Comparison of ENCODE assay signal across 9 mouse cellular contexts in the genomic region with DNA sequence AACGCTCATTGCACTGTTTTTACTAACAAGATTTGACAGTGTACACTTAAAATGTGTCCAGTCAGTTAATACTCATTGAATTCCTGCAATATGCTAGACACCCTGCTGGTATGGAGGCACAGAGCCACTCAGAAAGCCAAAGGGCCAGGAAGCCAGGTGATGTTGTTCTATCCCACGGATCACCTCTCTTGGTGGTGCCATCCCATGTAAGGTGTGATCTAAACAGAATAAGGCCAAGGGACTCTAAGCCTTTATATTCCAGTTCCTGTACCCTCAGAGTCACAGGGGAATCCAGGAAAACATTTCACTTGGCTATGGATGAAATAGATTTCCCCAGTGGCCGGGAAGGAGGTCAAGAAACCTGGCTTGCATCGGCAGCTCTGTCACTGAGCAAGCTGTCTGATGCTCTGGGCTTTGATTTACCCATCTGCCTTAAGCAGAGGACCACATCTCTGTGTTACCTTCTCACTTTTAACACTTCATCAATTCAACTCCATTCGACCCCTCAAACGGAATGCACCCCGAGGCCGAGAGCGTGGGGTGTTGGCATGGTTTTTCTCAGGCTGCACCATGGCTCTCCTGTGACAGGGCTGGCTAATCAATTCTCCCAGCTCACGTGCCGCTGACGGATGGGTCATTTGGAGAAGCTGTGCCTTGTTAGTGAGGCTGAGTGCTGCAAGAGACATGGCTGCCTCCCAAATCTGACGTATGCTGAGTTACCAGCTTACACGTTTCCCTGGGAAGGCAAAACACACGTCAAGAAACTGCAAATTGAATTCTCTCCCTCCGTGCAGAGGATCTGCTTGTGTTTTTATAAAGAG.
DNase-seq lines count a peak whose midpoint lies in the region; ATAC-seq and TF ChIP-seq lines count a peak whose summit lies in the region.
"Had no signal": no experiment of that assay in that cellular context is flagged by ENCODE, and none has a peak within 500 bp of the region (broad histone marks: within the 10 kb centered on the region; RNA-seq: fewer than 3 reads in every experiment).

No protein-coding gene starts in this region.

- no peaks in the 10 kb centered on the region for H3K27me3 ChIP-seq in lung, embryonic 14.5 days (ENCODE audit: insufficient read depth, low read length)
- no peaks in the 10 kb centered on the region for H3K27me3 ChIP-seq in heart, embryonic 16.5 days (ENCODE audit: control insufficient read depth, insufficient read depth, low read length)
- H3K27me3 ChIP-seq in neural tube, embryonic 14.5 days (ENCODE audit: control insufficient read depth, insufficient read depth, low read length): no peaks in the 10 kb centered on the region
- H3K27me3 ChIP-seq: embryonic facial prominence, embryonic 12.5 days had no signal

- peaks cover 12% of the 10 kb centered on the region for H3K4me1 ChIP-seq in lung, embryonic 14.5 days (ENCODE audit: insufficient read depth)
- H3K4me1 ChIP-seq in heart, embryonic 16.5 days (ENCODE audit: control insufficient read depth, insufficient read depth, low read length): peaks cover 23% of the 10 kb centered on the region
- H3K4me1 ChIP-seq in neural tube, embryonic 14.5 days (ENCODE audit: control insufficient read depth, insufficient read depth, low read length): peaks cover 13% of the 10 kb centered on the region; the same call in 1 of the 2 replicates

- peak overlapping the region; percentile 5; the same call in 1 of the 2 replicates for H3K4me2 ChIP-seq in lung, embryonic 14.5 days
- H3K4me2 ChIP-seq in heart, embryonic 16.5 days (ENCODE audit: low read depth, low read length): peak overlapping the region; percentile 37
- peak overlapping the region; percentile 9; the same call in 1 of the 2 replicates for H3K4me2 ChIP-seq in neural tube, embryonic 14.5 days (ENCODE audit: low read depth, low read length)
- H3K4me2 ChIP-seq: embryonic facial prominence, embryonic 12.5 days had no signal

- no peak for ATAC-seq in lung, embryonic 14.5 days (ENCODE audit: insufficient read depth)
- no peak for ATAC-seq in heart, embryonic 16.5 days (replicated peaks; ENCODE audit: extremely low read depth, insufficient read depth, low FRiP score)
- ATAC-seq in neural tube, embryonic 14.5 days (ENCODE audit: low read depth): peak; percentile 51; the same call in 1 of the 2 replicates

- peak; percentile 84 for DNase-seq in lung, embryonic 14.5 days
- no peak for DNase-seq in lung, postnatal 25 days (ENCODE audit: low spot score)
- peak; percentile 54 for DNase-seq in fibroblast of lung, adult 2 months (ENCODE audit: low read depth)
- peak; percentile 55 for DNase-seq in left cerebral cortex, adult 18-20 months (ENCODE audit: low spot score in 2 of 2)
- no peak for DNase-seq in spleen, postnatal 36 days (ENCODE audit: low spot score in 2 of 2)
- DNase-seq in B cell, adult 2 months: no peak

- H3K4me3 ChIP-seq in lung, embryonic 14.5 days (ENCODE audit: low read depth, low read length): no peak overlapping the region
- H3K4me3 ChIP-seq in heart, embryonic 16.5 days (ENCODE audit: low read length): no peak overlapping the region
- H3K4me3 ChIP-seq in neural tube, embryonic 14.5 days (ENCODE audit: low read depth, low read length): no peak overlapping the region
- H3K4me3 ChIP-seq: embryonic facial prominence, embryonic 12.5 days had no signal

- no peak overlapping the region for H3K9ac ChIP-seq in lung, embryonic 14.5 days
- H3K9ac ChIP-seq in heart, embryonic 16.5 days (ENCODE audit: low read length): no peak overlapping the region
- no peak overlapping the region for H3K9ac ChIP-seq in neural tube, embryonic 14.5 days (replicated peaks; ENCODE audit: low read depth, low read length)
- H3K9ac ChIP-seq: embryonic facial prominence, embryonic 12.5 days had no signal

- 24% methylated on average over 16 of the region's 16 CpGs for WGBS in lung, embryonic 14.5 days
- 34% methylated on average over 16 of the region's 16 CpGs for WGBS in heart, embryonic 16.5 days
- WGBS in neural tube, embryonic 14.5 days: 31% methylated on average over 16 of the region's 16 CpGs

- no peaks in the 10 kb centered on the region for H3K9me3 ChIP-seq in lung, embryonic 14.5 days (ENCODE audit: low read depth, low read length)
- H3K9me3 ChIP-seq in heart, embryonic 16.5 days (replicated peaks; ENCODE audit: control insufficient read depth, low read length): no peaks in the 10 kb centered on the region
- no peaks in the 10 kb centered on the region for H3K9me3 ChIP-seq in neural tube, embryonic 14.5 days (ENCODE audit: control insufficient read depth, low read length)
- H3K9me3 ChIP-seq: embryonic facial prominence, embryonic 12.5 days had no signal

- H3K36me3 ChIP-seq in lung, embryonic 14.5 days (ENCODE audit: insufficient read depth): no peaks in the 10 kb centered on the region
- H3K36me3 ChIP-seq in heart, embryonic 16.5 days (ENCODE audit: control insufficient read depth, insufficient read depth): no peaks in the 10 kb centered on the region
- H3K36me3 ChIP-seq in neural tube, embryonic 14.5 days (ENCODE audit: control insufficient read depth, insufficient read depth, low read length): no peaks in the 10 kb centered on the region
- H3K36me3 ChIP-seq: embryonic facial prominence, embryonic 12.5 days had no signal

- TF ChIP-seq CTCF in lung, embryonic 14.5 days (IDR thresholded peaks at IDR 0.05; ENCODE audit: low read depth): no peak

- no peak overlapping the region for H3K27ac ChIP-seq in lung, embryonic 14.5 days (ENCODE audit: low read depth)
- no peak overlapping the region for H3K27ac ChIP-seq in heart, embryonic 16.5 days (ENCODE audit: low read length)
- H3K27ac ChIP-seq in neural tube, embryonic 14.5 days (ENCODE audit: low read depth, low read length): no peak overlapping the region
- H3K27ac ChIP-seq: embryonic facial prominence, embryonic 12.5 days had no signal

Comparison
In these comparisons a context has a peak if more than half of its experiments do, and no peak if none do; other contexts are left out.
1. DNase-seq: peak in lung, embryonic 14.5 days (single experiment), fibroblast of lung, adult 2 months (single experiment) and left cerebral cortex, adult 18-20 months (2 of 2); none in lung, postnatal 25 days (single experiment), spleen, postnatal 36 days (0 of 2) and B cell, adult 2 months (0 of 2).
2. Peak in every context shown above with its lines, with median percentiles within 50 percentile points of each other: H3K4me2 ChIP-seq.